8 mouse cellular contexts compared by ENCODE assay signal in genomic region chr1:44584886-44585385, GRCm38 (mm10). TPM values are rescaled to one million over a fixed set of nuclear protein-coding genes. Genes with fewer than 3 reads are reported as not detected.
DNase-seq lines count a peak whose midpoint lies in the region; ATAC-seq and TF ChIP-seq lines count a peak whose summit lies in the region.

No protein-coding gene starts in this region.

- H3K9me3 ChIP-seq in midbrain, postnatal 0 days (ENCODE audit: low read length), result no peaks in the 10 kb centered on the region

- H3K9ac ChIP-seq in midbrain, postnatal 0 days (replicated peaks; ENCODE audit: low read length, poor library complexity, severe bottlenecking), result no peak overlapping the region

- H3K27me3 ChIP-seq in midbrain, postnatal 0 days (ENCODE audit: insufficient read depth, low read length), result no peaks in the 10 kb centered on the region

- no peak overlapping the region for H3K4me2 ChIP-seq in midbrain, postnatal 0 days (ENCODE audit: low read depth, low read length, poor library complexity, severe bottlenecking)

- no peak overlapping the region for H3K4me3 ChIP-seq in midbrain, postnatal 0 days (ENCODE audit: low read depth, low read length)

- peak; percentile 58 for ATAC-seq in midbrain, postnatal 0 days (ENCODE audit: low FRiP score)
- ATAC-seq in erythroblast, adult 5-6 weeks (replicated peaks; ENCODE audit: low FRiP score, poor library complexity, severe bottlenecking), result no peak

- no peak for TF ChIP-seq CTCF in midbrain, postnatal 0 days (IDR thresholded peaks at IDR 0.05)

- no peaks in the 10 kb centered on the region for H3K4me1 ChIP-seq in midbrain, postnatal 0 days (ENCODE audit: insufficient read depth, low read length)

- peak; percentile 33 to 39 for DNase-seq in cerebellum, postnatal 14 days
- DNase-seq in cerebellum, adult 9-10 months, result no peak
- peak; percentile 77 for DNase-seq in 3134 (ENCODE audit: extremely low read depth, insufficient read length, low spot score)
- peak; percentile 78 for DNase-seq in embryo, embryonic 10 days (ENCODE audit: low spot score)
- DNase-seq in kidney, postnatal 10 days, result peak; percentile 33
- peak; percentile 44 for DNase-seq in midbrain, postnatal 0 days (ENCODE audit: low spot score)
- no peak for DNase-seq in spleen, postnatal 36 days (ENCODE audit: low spot score in 2 of 2)

- H3K36me3 ChIP-seq in midbrain, postnatal 0 days (ENCODE audit: insufficient read depth, low read length), result no peaks in the 10 kb centered on the region

- 20% methylated on average over 3 of the region's 3 CpGs for WGBS in midbrain, postnatal 0 days

- no peak overlapping the region for H3K27ac ChIP-seq in midbrain, postnatal 0 days (ENCODE audit: low read depth, low read length)

RNA-seq across cellular contexts. Expression of gene Gulp1, which starts 33.6 kb away (rescaled TPM):
- 8.7 and 12.0 TPM in 2 replicates for total RNA-seq in midbrain, postnatal 0 days (2014; rRNA removed)
- 5.9 and 6.0 TPM in 2 replicates for polyA plus RNA-seq in midbrain, postnatal 0 days (2015; fragmentation: Nextera tagmentation; extraction: Ambion mirVana)
- total RNA-seq in erythroblast, adult 5-6 weeks (2015; ENCODE audit: low replicate concordance), result not detected in 2 replicates
- 0.34 TPM in 1 of 2 replicates, not detected in the other for total RNA-seq in erythroblast, adult 5-6 weeks (2017; ENCODE audit: low replicate concordance)

Comparison
In these comparisons a context has a peak if more than half of its experiments do, and no peak if none do; other contexts are left out.
1. DNase-seq: peak in cerebellum, postnatal 14 days (2 of 2), 3134 (single experiment), embryo, embryonic 10 days (single experiment), kidney, postnatal 10 days (single experiment) and midbrain, postnatal 0 days (single experiment); none in cerebellum, adult 9-10 months (single experiment) and spleen, postnatal 36 days (0 of 2).